13 mouse cellular contexts compared by ENCODE assay signal in genomic region chr2:31880868-31881267, GRCm38 (mm10). TPM values are rescaled to one million over a fixed set of nuclear protein-coding genes. Genes with fewer than 3 reads are reported as not detected.
DNase-seq lines count a peak whose midpoint lies in the region; ATAC-seq and TF ChIP-seq lines count a peak whose summit lies in the region.
"Had no signal": no experiment of that assay in that cellular context is flagged by ENCODE, and none has a peak within 500 bp of the region (broad histone marks: within the 10 kb centered on the region; RNA-seq: fewer than 3 reads in every experiment).

No protein-coding gene starts in this region.

- DNase-seq in kidney, postnatal 25 days, result no peak
- peak; percentile 80 for DNase-seq in CH12.LX (ENCODE audit: extremely low read depth)
- DNase-seq in spleen, postnatal 14 days (ENCODE audit: low spot score in 2 of 2), result peak; percentile 46 to 60
- no peak for DNase-seq in urinary bladder, adult 2 months (ENCODE audit: low spot score)
- no peak for DNase-seq in yolk sac, embryonic 10.5 days (ENCODE audit: low spot score)
- DNase-seq in right cerebral cortex, postnatal 25 days, result no peak
- DNase-seq: cerebellum, adult 9-11 months; midbrain, embryonic 14.5 days; right cerebral cortex, adult 18-20 months had no signal

- TF ChIP-seq EP300 in CH12.LX (IDR thresholded peaks at IDR 0.05; ENCODE audit: low read length), result peak; percentile 41; the same call in 1 of the 2 replicates

- no peak for TF ChIP-seq POLR2A in CH12.LX (IDR thresholded peaks at IDR 0.05; ENCODE audit: low read depth, low read length)
- TF ChIP-seq POLR2A in bone marrow macrophage, adult 2 months (IDR thresholded peaks at IDR 0.05; ENCODE audit: borderline replicate concordance, low read depth, low read length), result no peak

- no peaks in the 10 kb centered on the region for H3K79me2 ChIP-seq in CH12.LX (replicated peaks; ENCODE audit: control insufficient read depth, extremely low read depth, insufficient read depth, poor library complexity, severe bottlenecking)

- no peak overlapping the region for H3K9ac ChIP-seq in kidney, embryonic 16.5 days (replicated peaks; ENCODE audit: low read length)
- H3K9ac ChIP-seq in CH12.LX (ENCODE audit: insufficient read depth, low read depth), result peak overlapping the region; percentile 28; the same call in 1 of the 2 replicates

- no peak overlapping the region for H3K27ac ChIP-seq in kidney, embryonic 16.5 days (ENCODE audit: low read length)
- H3K27ac ChIP-seq in CH12.LX (ENCODE audit: insufficient read depth, low read depth), result no peak overlapping the region
- H3K27ac ChIP-seq in bone marrow macrophage, adult 2 months (ENCODE audit: insufficient read depth, low read depth, low read length), result no peak overlapping the region

- TF ChIP-seq CTCF in CH12.LX (conservative IDR thresholded peaks at IDR 0.05 in 1 of 2, IDR thresholded peaks at IDR 0.05 in 1 of 2; ENCODE audit: low read depth in 2 of 2, low read length in 2 of 2), result no peak
- TF ChIP-seq CTCF in bone marrow macrophage, adult 2 months (IDR thresholded peaks at IDR 0.05; ENCODE audit: low read depth, low read length), result no peak

- dilution Hi-C loops in CH12.LX (cut with MboI; ENCODE audit: extremely low pct_ligation_motif_present, extremely low pct_unique_long_range_greater_than_20kb, low sequenced_read_pairs), result no loop called here

- H3K27me3 ChIP-seq in kidney, embryonic 16.5 days (ENCODE audit: insufficient read depth, low read length), result peaks cover 66% of the 10 kb centered on the region
- H3K27me3 ChIP-seq in CH12.LX (replicated peaks), result peaks cover 76% of the 10 kb centered on the region

- TF ChIP-seq RAD21 in CH12.LX (IDR thresholded peaks at IDR 0.05; ENCODE audit: low read depth, low read length), result no peak

- no peaks in the 10 kb centered on the region for H3K9me3 ChIP-seq in kidney, embryonic 16.5 days (ENCODE audit: low read length)
- no peaks in the 10 kb centered on the region for H3K9me3 ChIP-seq in CH12.LX (replicated peaks; ENCODE audit: low read length)

- H3K4me3 ChIP-seq in kidney, embryonic 16.5 days (ENCODE audit: low read length), result no peak overlapping the region
- H3K4me3 ChIP-seq in CH12.LX (replicated peaks in 1 of 3; ENCODE audit: low read depth in 2 of 3, low read length in 2 of 3, poor library complexity in 1 of 3), result no peak overlapping the region
- H3K4me3 ChIP-seq in bone marrow macrophage, adult 2 months (ENCODE audit: insufficient read depth, low read length), result peak overlapping the region; percentile 36

- ATAC-seq in kidney, embryonic 16.5 days (ENCODE audit: low FRiP score, low TSS enrichment), result 0 out of 2 replicates have a peak, but pooled peaks have one; percentile 10

- 8% methylated on average over 14 of the region's 14 CpGs for WGBS in kidney, embryonic 16.5 days

- in situ Hi-C loops in CH12.LX (cut with MboI; ENCODE audit: low pct_ligation_motif_present, low pct_unique_long_range_greater_than_20kb, low sequenced_read_pairs), result loop anchor here (10.0 kb wide), 1 partner anchor 196 kb away; the partner anchor contains the start of gene Abl1

- H3K4me2 ChIP-seq in kidney, embryonic 16.5 days (replicated peaks; ENCODE audit: low read depth, low read length), result 0 out of 2 replicates have a peak overlapping the region, but pooled peaks have one; percentile 10
- H3K4me2 ChIP-seq in CH12.LX (ENCODE audit: insufficient read depth, low read depth, poor library complexity, severe bottlenecking), result peak overlapping the region; percentile 85

- no peaks in the 10 kb centered on the region for H3K36me3 ChIP-seq in kidney, embryonic 16.5 days (ENCODE audit: insufficient read depth, low read length)
- H3K36me3 ChIP-seq in CH12.LX (replicated peaks in 1 of 2; ENCODE audit: control insufficient read depth in 1 of 2, insufficient read depth in 1 of 2, low read length in 1 of 2), result no peaks in the 10 kb centered on the region

- H3K4me1 ChIP-seq in kidney, embryonic 16.5 days (ENCODE audit: insufficient read depth, low read length), result peaks cover 7% of the 10 kb centered on the region; the same call in 1 of the 2 replicates
- H3K4me1 ChIP-seq in CH12.LX (ENCODE audit: control insufficient read depth in 1 of 2, insufficient read depth in 2 of 2), result peaks cover 10 to 21% of the 10 kb centered on the region in 2 experiments
- peaks cover 4% of the 10 kb centered on the region; the same call in 1 of the 2 replicates for H3K4me1 ChIP-seq in bone marrow macrophage, adult 2 months (ENCODE audit: control insufficient read depth, insufficient read depth, low read length)

TF ChIP-seq in CH12.LX, 34 proteins besides CTCF, POLR2A, EP300 and RAD21:
- TF ChIP-seq ELF1 (IDR thresholded peaks at IDR 0.05; ENCODE audit: low read depth, low read length) (peak; percentile 67; the same call in 1 of the 2 replicates), USF1 (IDR thresholded peaks at IDR 0.05; ENCODE audit: low read depth, low read length) (peak; percentile 29), CHD1 (IDR thresholded peaks at IDR 0.05; ENCODE audit: low read depth, low read length) (no peak), MXI1 (IDR thresholded peaks at IDR 0.05; ENCODE audit: low read depth, low read length) (peak; percentile 71; the same call in 1 of the 2 replicates), SIN3A (IDR thresholded peaks at IDR 0.05; ENCODE audit: low read length) (peak; percentile 53; the same call in 1 of the 2 replicates), PAX5 (IDR thresholded peaks at IDR 0.05; ENCODE audit: low read length) (no peak), MYC (IDR thresholded peaks at IDR 0.05; ENCODE audit: low read depth, low read length) (peak; percentile 51; the same call in 1 of the 2 replicates), BHLHE40 (IDR thresholded peaks at IDR 0.05; ENCODE audit: low read depth, low read length) (peak; percentile 83), MAX (IDR thresholded peaks at IDR 0.05; ENCODE audit: low read length) (peak; percentile 73), MEF2A (IDR thresholded peaks at IDR 0.05; ENCODE audit: borderline replicate concordance, low read depth, low read length) (peak; percentile 33; the same call in 1 of the 2 replicates)

RNA-seq across cellular contexts. Expression of gene Lamc3, which starts 6.2 kb away (rescaled TPM):
- 4.1 and 4.7 TPM in 2 replicates for polyA plus RNA-seq in kidney, embryonic 16.5 days (2015; fragmentation: Nextera tagmentation; extraction: Ambion mirVana)
- not detected in 2 replicates for total RNA-seq in CH12.LX (2012; rRNA removed)
- not detected in 2 replicates for total RNA-seq in CH12.LX (2014; rRNA removed)
- polyA plus RNA-seq in CH12.LX (2012; ENCODE audit: insufficient read length, low read depth), result not detected in 2 replicates
- polyA plus RNA-seq in bone marrow macrophage, adult 2 months (2012; ENCODE audit: insufficient read depth, insufficient read length, missing spikeins), result not detected in 2 replicates
- 2.8 and 4.1 TPM in 2 replicates for polyA plus RNA-seq in urinary bladder, adult 2 months (2012; rRNA removed)

RNA-seq across cellular contexts. Expression of gene Fibcd1, which starts 35.1 kb away (rescaled TPM):
- polyA plus RNA-seq in kidney, embryonic 16.5 days (2015; fragmentation: Nextera tagmentation; extraction: Ambion mirVana), result 1.4 and 1.5 TPM in 2 replicates
- 0.04 TPM in 2 replicates for total RNA-seq in CH12.LX (2012; rRNA removed)
- 0.04 and 0.15 TPM in 2 replicates for total RNA-seq in CH12.LX (2014; rRNA removed)
- polyA plus RNA-seq in CH12.LX (2012; ENCODE audit: insufficient read length, low read depth), result 0.09 and 0.10 TPM in 2 replicates
- polyA plus RNA-seq in bone marrow macrophage, adult 2 months (2012; ENCODE audit: insufficient read depth, insufficient read length, missing spikeins), result not detected in 2 replicates
- polyA plus RNA-seq in urinary bladder, adult 2 months (2012; rRNA removed), result 0.01 and 0.04 TPM in 2 replicates
- total RNA-seq: heart, adult 8-10 months; liver, adult 2 months had no signal
- polyA plus RNA-seq: liver, adult 2 months had no signal

Comparison
In these comparisons a context has a peak if more than half of its experiments do, and no peak if none do; other contexts are left out.
1. DNase-seq: peak in CH12.LX (single experiment) and spleen, postnatal 14 days (2 of 2); none in kidney, postnatal 25 days (0 of 2), urinary bladder, adult 2 months (single experiment), yolk sac, embryonic 10.5 days (single experiment) and right cerebral cortex, postnatal 25 days (single experiment).